Mouse (Mus musculus) fat pad, adult 2 months (tissue): Measurements from ENCODE around the gene Avpr2.
A peak's percentile ranks its signal among the peaks of the same experiment; 100 is the strongest.

Experiments used
- DNase-seq: peaks from one replicate; pipeline ENCODE4 v3.0.0-alpha.2; 2011; ENCODE audit warnings: low read depth, low spot score; ENCODE audit errors: extremely low read depth

Avpr2 gene

DNA sequence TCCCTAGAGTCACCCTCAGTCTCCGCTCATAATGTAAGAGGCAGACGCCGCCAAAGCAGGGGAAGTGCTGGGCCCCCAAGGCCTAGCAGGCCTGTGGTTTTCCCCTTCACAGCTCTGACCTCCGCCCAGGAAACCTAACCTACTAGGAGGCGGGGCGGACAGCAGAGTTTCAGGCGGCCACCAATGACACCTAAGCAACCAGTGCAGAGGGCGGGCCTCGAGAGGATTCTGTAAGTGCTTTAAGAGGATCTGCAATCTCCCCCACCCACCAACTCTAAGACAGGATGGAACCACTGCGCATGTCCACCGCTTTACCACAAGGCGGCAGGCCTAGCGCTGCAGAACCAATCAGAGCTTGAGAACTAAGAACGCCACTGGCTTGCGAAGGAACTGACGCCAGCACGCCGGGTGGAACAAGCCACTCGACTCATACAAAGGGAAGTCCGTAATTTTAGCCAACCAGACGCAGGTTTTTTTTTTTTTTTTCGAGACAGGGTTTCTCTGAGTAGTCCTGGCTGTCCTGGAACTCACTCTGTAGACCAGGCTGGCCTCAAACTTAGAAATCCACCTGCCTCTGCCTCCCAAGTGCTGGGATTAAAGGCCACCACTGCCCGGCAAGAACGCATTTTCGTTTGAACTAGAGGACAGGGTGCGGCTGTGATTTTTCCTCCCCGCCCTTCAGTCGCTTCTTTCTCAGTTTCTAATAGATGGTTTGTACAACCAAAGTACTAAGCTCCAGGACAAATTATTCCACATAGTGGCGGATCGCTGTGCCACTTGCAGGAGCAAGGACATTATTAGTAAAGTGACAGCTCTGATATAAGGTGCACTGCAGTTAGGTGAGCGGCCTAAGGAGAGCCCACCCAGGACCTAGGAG is 23.2 kb downstream of the Avpr2 start:
- peak; percentile 85 for DNase-seq

DNA sequence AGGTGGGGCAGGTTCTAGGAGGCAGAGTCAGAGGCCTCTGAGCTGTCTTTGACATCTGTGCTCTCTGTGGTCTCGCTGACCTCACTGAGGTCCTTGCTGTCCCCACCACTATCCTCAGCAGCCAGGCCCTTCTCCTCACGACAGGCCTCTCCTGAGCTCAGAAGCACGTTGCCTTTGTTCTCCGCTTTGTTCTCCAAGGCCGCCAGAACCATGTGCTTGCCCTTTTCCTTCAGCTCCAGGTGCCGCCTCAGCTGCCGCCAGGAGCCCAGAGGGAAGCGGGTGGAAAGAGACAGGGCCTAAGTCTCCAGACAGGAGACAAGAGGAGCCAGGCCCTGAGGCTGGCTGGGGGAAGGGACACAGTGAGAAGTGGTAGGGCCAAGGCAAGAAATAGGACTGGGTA is 25.0 kb downstream of the Avpr2 start:
- no peak for DNase-seq

DNA sequence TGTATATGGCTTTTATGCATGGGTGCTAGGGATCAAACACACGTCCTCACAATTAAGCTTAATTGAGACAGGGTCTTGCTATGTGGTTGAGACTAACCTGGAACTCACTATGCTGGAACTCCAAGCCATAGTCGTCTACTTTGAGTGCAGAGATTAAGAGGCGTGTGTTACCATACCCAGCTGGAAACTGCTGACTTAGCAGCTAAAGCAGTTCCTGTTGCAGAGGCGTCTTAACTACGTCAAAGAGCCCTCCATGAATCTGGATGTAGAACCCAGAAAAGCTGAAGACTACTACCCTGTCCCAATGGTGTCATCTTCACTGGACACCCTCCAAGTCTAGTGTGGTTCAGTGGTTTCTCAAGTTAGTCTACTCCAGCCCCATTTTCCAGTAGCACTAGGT is 26.7 kb downstream of the Avpr2 start:
- no peak for DNase-seq

DNA sequence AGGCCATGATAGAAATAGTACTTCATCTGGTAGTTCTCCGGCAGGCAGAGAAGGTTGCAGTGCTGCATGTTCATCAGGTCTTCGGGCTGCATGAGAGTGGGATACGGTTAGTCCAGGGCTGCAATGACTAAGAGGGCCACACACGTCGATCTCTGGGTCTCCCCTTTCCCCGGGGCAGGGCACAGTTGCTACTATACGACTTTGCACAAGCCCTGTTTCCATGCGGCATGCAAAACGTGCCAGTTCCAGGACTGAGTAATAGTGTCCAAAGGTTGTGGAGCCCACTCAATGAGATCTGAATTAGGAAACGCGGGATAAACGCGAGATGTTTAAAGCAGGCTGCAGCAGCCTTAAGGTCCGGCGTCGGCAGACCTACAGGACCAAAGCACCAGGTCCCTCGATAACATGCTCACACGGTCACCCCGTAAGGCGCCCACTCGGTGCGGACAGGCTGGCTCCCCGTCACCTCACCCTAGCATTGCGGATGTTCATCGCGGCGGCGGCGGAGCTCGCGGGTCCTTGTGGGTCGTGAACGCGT is 29.5 kb downstream of the Avpr2 start:
- no peak for DNase-seq

DNA sequence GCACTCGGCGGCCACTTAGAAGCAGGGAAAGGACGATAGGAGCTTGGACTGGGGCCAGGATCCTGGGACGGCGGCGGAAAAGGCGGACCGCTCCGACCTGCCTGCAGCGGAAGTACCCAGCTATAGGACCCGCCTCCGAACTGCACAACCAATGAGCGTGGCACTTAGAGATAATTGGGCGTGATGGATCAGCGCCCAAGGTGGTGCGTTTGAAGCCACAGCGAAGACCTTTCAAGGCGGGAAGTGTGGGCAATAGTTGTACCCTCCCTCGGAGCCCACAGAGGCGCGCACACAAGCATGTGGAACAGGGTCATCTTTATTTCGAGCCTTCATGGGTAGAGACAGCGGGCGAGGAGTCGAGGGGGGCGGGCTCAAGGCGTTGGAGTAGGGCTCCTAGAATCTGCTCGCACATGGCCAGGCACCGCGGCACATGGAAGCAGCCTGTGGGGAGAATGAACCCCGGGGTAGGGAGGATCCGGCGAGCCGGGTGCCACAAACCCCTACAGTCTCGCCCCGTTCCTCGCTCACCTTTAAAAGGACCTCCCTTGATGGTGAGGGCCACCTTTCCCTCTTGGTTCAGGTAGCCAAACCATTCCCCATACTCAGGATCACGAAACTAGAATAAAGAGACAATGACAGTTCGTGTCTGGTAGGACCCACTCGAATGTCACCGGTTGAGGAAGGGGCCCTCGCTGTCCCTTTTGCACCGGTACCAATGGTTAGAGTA is 30.1 kb downstream of the Avpr2 start, which contains the start of the genes Arhgap4 and Naa10:
TSS of gene Arhgap4 (minus strand) at position 48 of the 727 bp plus-strand sequence.
TSS of gene Naa10 (minus strand) at position 122 of the 727 bp plus-strand sequence.
- DNase-seq = peak; percentile 33

DNA sequence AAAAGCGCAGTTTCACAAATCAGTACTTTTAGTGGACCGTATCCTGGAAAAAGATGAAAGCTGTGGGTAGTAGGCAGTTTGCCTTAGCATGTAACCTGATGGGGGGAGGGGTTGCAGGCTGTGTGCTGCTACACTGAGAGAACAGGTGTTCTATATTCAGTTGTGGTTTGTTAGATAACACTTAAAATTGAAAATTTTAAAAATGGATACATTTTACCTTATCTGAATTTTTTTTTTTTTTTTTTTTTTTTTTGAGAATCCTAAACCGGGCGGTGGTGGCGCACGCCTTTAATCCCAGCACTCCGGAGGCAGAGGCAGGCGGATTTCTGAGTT is 30.6 kb downstream of the Avpr2 start:
- DNase-seq = no peak

DNA sequence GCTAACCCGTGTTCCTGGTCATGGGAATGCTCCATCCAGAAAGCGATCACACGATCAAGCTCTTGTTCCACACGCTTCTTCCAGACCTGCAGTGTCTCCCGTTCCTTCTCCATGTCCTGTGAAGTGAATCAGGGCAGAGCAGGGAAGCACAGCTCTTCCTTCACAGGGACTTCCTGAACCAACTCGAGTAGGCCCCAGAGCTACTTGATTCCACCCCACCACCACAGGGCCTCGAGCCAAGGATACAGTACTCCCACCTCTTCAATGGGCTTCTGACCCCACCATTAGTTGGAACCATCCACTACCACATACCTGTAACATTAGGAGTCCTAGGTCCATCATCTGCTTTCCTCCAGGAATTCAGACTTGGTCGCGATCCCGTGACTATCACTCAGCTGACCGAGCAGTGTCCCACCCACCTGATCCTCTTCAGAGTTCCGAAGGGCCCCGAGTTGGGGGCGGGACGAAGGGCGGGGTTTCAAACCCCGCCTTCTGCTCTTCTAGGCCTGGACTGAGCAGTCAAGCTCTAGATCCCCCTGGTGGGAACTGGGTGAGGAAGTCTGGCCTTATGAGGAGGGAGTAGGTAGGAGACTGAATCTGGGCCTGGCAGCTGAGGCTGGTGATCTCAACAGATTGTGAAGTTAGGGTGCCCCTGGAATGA is 38.6 kb downstream of the Avpr2 start, which contains the start of gene Renbp:
TSS of gene Renbp (minus strand) at position 449 of the 661 bp plus-strand sequence.
- DNase-seq = no peak

DNA sequence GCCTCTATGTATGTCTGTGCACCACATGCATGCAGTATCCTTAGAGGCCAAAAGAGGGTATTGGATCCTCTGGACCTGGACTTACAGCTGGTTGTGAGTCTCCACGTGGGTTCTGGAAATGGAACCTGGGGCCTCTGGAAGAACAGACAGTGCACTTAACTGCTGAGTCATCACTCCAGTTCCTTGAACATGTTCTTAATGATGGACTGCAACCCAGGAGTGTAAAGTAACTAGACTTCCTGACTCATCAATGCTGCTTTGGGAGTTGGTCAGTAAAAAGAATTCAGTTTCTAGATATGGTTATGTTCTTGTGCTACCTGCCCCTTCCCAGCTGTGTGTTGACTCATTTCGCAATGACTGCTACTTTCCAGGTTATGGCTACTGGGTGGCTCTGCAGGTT is 40.0 kb downstream of the Avpr2 start:
- no peak for DNase-seq

DNA sequence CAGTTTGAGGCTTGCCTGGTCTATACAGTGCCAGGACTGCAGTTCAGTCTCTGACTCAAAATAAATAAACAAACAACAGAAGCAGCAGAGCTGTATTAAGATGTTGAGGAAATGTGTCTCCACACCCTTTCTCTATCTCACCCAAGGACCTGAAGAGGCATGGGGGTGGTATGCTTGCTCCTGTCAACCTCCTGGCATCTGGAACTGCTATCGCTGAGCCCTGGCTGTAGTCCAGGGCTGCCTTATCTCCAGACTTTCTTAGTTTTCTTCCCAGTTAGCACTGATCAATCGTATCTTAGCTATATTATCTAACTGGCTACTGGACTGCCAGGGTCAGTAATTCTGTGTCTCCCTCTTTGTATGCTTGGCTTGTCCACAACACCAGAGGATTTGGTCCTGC is 50.0 kb downstream of the Avpr2 start:
- no peak for DNase-seq

DNA sequence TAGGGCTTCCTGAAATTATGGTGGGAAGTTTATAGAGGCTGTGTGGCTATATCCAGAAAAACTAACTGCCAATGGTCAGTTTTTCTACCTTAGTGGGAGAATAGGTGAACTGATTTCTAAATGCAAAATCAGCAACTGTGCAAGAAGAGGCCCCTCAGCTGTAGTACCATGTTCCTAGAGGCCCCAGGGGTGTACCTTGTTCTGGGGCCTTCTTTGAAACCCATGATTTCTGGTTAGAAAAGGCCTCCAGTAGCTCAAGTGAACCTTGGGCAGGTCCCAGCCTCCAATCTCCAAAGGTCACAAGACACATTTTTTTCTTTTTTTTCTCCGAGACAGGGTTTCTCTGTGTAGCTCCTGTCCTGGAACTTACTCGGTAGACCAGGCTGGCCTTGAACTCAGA is 50.4 kb downstream of the Avpr2 start:
- no peak for DNase-seq
